Mouse (Mus musculus) heart, embryonic 15.5 days (tissue): Measurements from ENCODE around the gene Zfp39. TPM values are rescaled to one million over a fixed set of nuclear protein-coding genes. Genes with fewer than 3 reads are reported as not detected.
A peak's percentile ranks its signal among the peaks of the same experiment; 100 is the strongest.

Experiments used
- ATAC-seq: fragments of 200-750 bp; cut with Nextera tagmentation; replicated peaks from 2 replicates; pipeline ENCODE4 v1.8.0; 2017; ENCODE audit warnings: low read depth, moderate TSS enrichment; ENCODE audit not compliant: insufficient number of reproducible peaks, insufficient read depth, low FRiP score
- H3K27ac ChIP-seq: fragments of 300-500 bp; sonication (generic); 2 replicates; pipeline ENCODE4 v1.5.1; 2015; ENCODE audit warnings: mild to moderate bottlenecking, inconsistent platforms
- H3K27me3 ChIP-seq: fragments of 300-500 bp; sonication (generic); 2 replicates; pipeline ENCODE4 v1.6.1; 2015; ENCODE audit warnings: inconsistent platforms
- H3K36me3 ChIP-seq: fragments of 300-500 bp; sonication (generic); 2 replicates; pipeline ENCODE4 v1.6.1; 2015; ENCODE audit warnings: mild to moderate bottlenecking, inconsistent platforms
- H3K4me1 ChIP-seq: fragments of 300-500 bp; sonication (generic); replicated peaks from 2 replicates; pipeline ENCODE4 v1.6.1; 2015; ENCODE audit warnings: inconsistent platforms
- H3K4me2 ChIP-seq: fragments of 300-500 bp; sonication (generic); 2 replicates; pipeline ENCODE4 v1.6.1; 2015; ENCODE audit warnings: inconsistent platforms, mild to moderate bottlenecking, moderate library complexity
- H3K4me3 ChIP-seq: fragments of 300-500 bp; sonication (generic); 2 replicates; pipeline ENCODE4 v1.5.1; 2015; ENCODE audit warnings: mild to moderate bottlenecking, inconsistent platforms
- H3K9ac ChIP-seq: fragments of 300-500 bp; sonication (generic); 2 replicates; pipeline ENCODE4 v1.6.1; 2015; ENCODE audit warnings: mild to moderate bottlenecking, inconsistent platforms
- H3K9me3 ChIP-seq: fragments of 300-500 bp; sonication (generic); replicated peaks from 2 replicates; pipeline ENCODE4 v1.6.1; 2016; ENCODE audit warnings: inconsistent platforms
- WGBS: fragments of 180-500 bp; shearing (Covaris S2); methylation state at CpG from one replicate; pipeline ENCODE4 v1.1.7; 2015; ENCODE audit warnings: mixed read lengths; 5-methylcytosine and 5-hydroxymethylcytosine counted together
- polyA plus RNA-seq: library from polyadenylated mRNA; unstranded; fragments of >200 nt; fragmentation: Nextera tagmentation; extraction: Ambion mirVana; gene quantifications from 2 replicates; pipeline ENCODE4 v1.2.1, GENCODE M21; 2015

The Zfp39 gene
- polyA plus RNA-seq, 1 experiment from 2014 or later: 3.1 TPM

GRCm38 (mm10) chr11:58938322-58939087 is 34.5 kb upstream of the Zfp39 start, which contains the start of gene Rnf187:
Gene Rnf187 (minus strand): TSS chr11:58938916.
- peak within 1 kb of the TSS; percentile 98 for H3K27ac ChIP-seq
- peaks cover 5% of the 10 kb centered on the region for H3K27me3 ChIP-seq
- no peaks in the 10 kb centered on the region for H3K9me3 ChIP-seq
- H3K4me2 ChIP-seq: peak within 1 kb of the TSS; percentile 95
- H3K36me3 ChIP-seq: peaks cover 27% of the 10 kb centered on the region
- WGBS: under 1% methylated on average over 94 of the region's 95 CpGs
- H3K4me1 ChIP-seq: peaks cover 25% of the 10 kb centered on the region
- peak within 1 kb of the TSS; percentile 90 for H3K4me3 ChIP-seq
- ATAC-seq: peak; percentile 97
- H3K9ac ChIP-seq: peak within 1 kb of the TSS; percentile 98

DNA sequence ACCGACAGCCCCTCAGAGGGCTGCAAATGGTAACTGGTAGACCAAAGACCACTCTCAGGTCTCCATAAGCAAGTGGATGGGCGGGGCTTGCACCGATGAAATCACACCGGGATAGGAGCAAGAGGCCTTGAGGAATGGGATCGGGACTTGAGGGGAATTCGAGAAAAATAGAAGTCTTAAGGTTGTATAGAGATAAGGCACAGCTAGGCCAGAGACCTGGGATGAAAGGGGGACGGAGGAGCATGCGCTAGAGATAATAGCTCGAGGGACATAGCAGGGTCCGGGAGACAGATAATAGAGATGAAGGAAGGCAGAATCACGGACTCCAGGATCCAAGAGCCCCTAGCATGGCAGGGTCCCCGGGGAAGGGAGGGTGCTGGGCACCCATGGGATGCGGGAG is 33.9 kb upstream of the Zfp39 start:
- H3K9ac ChIP-seq: peak overlapping the region; percentile 98
- WGBS: under 1% methylated on average over 13 of the region's 13 CpGs
- peak overlapping the region; percentile 98 for H3K27ac ChIP-seq
- no peak for ATAC-seq
- no peaks in the 10 kb centered on the region for H3K9me3 ChIP-seq
- peaks cover 25% of the 10 kb centered on the region for H3K4me1 ChIP-seq
- H3K4me3 ChIP-seq: peak overlapping the region; percentile 90
- peak overlapping the region; percentile 95 for H3K4me2 ChIP-seq
- peaks cover 4% of the 10 kb centered on the region; the same call in 1 of the 2 replicates for H3K27me3 ChIP-seq
- H3K36me3 ChIP-seq: peaks cover 33% of the 10 kb centered on the region

GRCm38 (mm10) chr11:58931576-58931975 is 27.6 kb upstream of the Zfp39 start:
- WGBS: 65% methylated on average over 4 of the region's 4 CpGs
- H3K9me3 ChIP-seq: no peaks in the 10 kb centered on the region
- ATAC-seq: no peak
- no peak overlapping the region for H3K4me3 ChIP-seq
- H3K4me1 ChIP-seq: peaks cover 14% of the 10 kb centered on the region
- H3K27me3 ChIP-seq: no peaks in the 10 kb centered on the region
- H3K27ac ChIP-seq: no peak overlapping the region
- H3K4me2 ChIP-seq: no peak overlapping the region
- peaks cover 50% of the 10 kb centered on the region for H3K36me3 ChIP-seq
- no peak overlapping the region for H3K9ac ChIP-seq

DNA sequence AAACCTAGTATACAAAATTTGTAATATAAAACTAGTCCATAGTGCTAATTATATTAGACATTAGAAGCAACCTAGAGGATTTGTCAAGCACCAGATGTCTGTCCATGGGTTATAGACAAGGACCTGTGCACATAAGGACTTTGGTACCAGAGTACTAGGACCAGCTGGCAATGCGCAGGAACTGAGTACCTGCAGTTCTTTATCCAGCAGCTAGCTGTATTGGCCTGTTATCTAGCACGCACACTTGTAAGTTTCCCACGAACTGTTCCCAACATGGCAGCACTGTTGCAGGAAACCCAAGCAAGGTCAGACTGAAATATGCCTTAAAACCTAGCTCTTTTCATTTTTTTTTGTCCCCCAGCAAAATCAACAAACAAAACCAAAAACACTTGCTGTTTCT is 26.2 kb upstream of the Zfp39 start:
- 84% methylated on average over 3 of the region's 3 CpGs for WGBS
- H3K27ac ChIP-seq: no peak overlapping the region
- no peak overlapping the region for H3K9ac ChIP-seq
- peaks cover 8% of the 10 kb centered on the region for H3K4me1 ChIP-seq
- H3K36me3 ChIP-seq: peaks cover 42% of the 10 kb centered on the region
- H3K4me2 ChIP-seq: no peak overlapping the region
- ATAC-seq: no peak
- no peaks in the 10 kb centered on the region for H3K9me3 ChIP-seq
- no peaks in the 10 kb centered on the region for H3K27me3 ChIP-seq
- H3K4me3 ChIP-seq: no peak overlapping the region

DNA sequence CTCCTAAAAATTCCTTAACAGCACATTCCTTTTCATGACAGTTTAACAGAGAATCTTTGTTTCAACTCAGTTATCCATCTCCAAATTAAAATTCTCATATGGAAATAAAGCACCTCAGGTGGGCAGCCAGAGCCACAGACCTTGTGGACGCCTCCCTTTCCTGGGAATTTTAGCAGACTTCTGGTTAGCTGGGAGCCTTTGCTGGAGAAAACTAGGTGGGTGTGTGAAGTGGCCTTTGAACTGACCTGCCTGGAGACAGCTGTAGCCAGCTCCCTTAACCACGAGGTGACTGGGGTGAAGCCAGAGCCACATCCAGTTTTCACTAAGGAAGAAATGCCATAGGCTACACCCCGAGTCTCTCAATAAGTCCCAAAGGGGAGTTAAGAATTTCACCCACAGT is 25.6 kb upstream of the Zfp39 start:
- Histone ChIP-seq H3K4me3 (no peak overlapping the region), H3K9me3 (no peaks in the 10 kb centered on the region), H3K27me3 (no peaks in the 10 kb centered on the region), H3K4me2 (no peak overlapping the region), H3K9ac (no peak overlapping the region), H3K27ac (no peak overlapping the region), H3K36me3 (peaks cover 38% of the 10 kb centered on the region), H3K4me1 (peaks cover 8% of the 10 kb centered on the region)
- ATAC-seq: no peak
- WGBS: 49% methylated on average over 3 of the region's 3 CpGs

DNA sequence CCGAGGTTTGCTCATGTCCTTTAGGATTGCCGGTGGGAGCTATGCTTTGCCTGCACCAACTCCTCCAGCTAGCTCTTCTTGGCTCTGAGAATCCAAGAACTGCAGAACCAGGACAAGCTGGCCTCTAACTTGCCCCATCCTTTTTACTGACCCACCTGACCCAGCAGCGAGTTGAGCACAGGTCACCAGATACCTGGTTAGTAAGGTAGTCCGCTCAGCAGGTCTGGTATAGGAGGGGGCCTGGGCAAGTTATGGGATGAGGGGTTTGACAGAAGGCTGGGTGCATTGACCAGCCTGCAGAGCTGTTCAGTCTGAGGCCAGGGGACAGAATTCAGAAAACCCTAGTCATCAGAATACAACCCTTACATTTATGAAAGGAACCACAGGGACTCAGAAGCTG is 25.0 kb upstream of the Zfp39 start:
- no peak for ATAC-seq
- no peak overlapping the region for H3K27ac ChIP-seq
- H3K36me3 ChIP-seq: peaks cover 33% of the 10 kb centered on the region
- 66% methylated on average over 4 of the region's 4 CpGs for WGBS
- no peak overlapping the region for H3K4me3 ChIP-seq
- H3K4me2 ChIP-seq: no peak overlapping the region
- H3K9ac ChIP-seq: no peak overlapping the region
- H3K9me3 ChIP-seq: no peaks in the 10 kb centered on the region
- H3K27me3 ChIP-seq: no peaks in the 10 kb centered on the region
- H3K4me1 ChIP-seq: peaks cover 8% of the 10 kb centered on the region

DNA sequence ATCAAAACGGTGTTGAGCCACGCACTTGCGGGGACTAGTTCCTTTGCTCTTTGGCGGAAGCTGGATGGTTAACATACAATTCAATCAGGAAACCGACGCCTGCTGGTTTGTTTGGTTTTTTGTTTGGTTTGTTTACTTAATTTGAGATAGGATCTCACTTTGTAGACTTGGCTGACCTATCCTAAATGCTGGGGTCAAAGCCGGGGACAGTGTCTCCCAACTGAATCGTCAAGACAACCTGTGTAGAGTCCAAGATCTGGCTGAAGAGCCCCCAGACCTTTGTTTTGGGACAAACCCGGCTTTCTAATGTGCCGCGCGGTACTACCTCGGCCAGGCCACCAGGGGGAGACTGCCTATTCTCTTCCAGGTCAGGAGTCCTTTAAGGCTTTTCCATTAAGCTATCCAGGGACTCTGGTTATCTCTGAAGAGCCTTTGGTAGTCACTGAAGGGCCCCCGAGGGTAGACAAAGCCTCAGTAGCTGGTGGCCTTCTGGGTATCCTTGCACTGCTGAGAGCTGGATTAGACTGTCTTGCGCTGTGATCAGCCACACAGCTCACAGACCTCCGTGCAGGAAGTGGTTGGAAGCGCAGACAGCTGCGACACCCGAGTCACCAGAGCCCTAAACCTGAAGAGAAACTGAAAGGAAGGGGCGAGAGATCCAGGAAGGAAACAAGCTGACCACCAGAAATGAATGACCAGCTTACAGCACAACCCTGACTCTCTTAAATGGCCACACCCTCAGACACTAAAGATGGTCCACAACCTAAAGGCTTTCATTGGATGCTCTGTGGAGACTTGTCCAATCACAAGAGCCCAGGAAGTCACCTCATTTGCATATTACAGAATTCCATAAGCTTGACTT is 24.0 kb upstream of the Zfp39 start:
- ATAC-seq: no peak; the same call in 1 of the 2 replicates
- H3K4me1 ChIP-seq: peaks cover 8% of the 10 kb centered on the region
- no peaks in the 10 kb centered on the region for H3K27me3 ChIP-seq
- H3K4me2 ChIP-seq: peak overlapping the region; percentile 61
- peak overlapping the region; percentile 38; the same call in 1 of the 2 replicates for H3K9ac ChIP-seq
- H3K4me3 ChIP-seq: peak overlapping the region; percentile 42
- H3K9me3 ChIP-seq: no peaks in the 10 kb centered on the region
- WGBS: 26% methylated on average over 20 of the region's 20 CpGs
- H3K27ac ChIP-seq: peak overlapping the region; percentile 74
- H3K36me3 ChIP-seq: peaks cover 22% of the 10 kb centered on the region

DNA sequence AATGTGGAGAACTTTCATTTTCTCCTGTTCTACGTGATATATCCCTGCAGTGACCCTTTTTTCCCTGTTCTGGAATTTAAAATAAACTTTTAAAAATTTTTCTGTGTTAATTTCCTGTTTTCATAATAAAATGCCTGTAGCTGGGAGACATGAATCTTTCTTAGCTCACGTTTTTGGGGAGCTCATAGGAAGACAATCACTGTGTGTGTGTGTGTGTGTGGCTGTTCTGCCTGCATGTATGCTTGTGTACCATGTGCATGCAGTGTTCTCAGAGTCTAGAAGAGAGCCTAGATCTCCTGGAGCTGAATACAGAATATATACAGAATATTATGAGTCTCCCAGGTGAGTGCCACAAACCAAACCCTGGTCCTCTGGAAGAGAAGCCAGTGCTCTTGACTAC is 23.0 kb upstream of the Zfp39 start:
- peaks cover 8% of the 10 kb centered on the region for H3K4me1 ChIP-seq
- no peak overlapping the region for H3K27ac ChIP-seq
- H3K9me3 ChIP-seq: no peaks in the 10 kb centered on the region
- H3K9ac ChIP-seq: no peak overlapping the region
- H3K4me2 ChIP-seq: no peak overlapping the region
- H3K27me3 ChIP-seq: no peaks in the 10 kb centered on the region
- ATAC-seq: no peak
- WGBS: 67% methylated on average over 2 of the region's 2 CpGs
- H3K4me3 ChIP-seq: no peak overlapping the region
- H3K36me3 ChIP-seq: peaks cover 13% of the 10 kb centered on the region

DNA sequence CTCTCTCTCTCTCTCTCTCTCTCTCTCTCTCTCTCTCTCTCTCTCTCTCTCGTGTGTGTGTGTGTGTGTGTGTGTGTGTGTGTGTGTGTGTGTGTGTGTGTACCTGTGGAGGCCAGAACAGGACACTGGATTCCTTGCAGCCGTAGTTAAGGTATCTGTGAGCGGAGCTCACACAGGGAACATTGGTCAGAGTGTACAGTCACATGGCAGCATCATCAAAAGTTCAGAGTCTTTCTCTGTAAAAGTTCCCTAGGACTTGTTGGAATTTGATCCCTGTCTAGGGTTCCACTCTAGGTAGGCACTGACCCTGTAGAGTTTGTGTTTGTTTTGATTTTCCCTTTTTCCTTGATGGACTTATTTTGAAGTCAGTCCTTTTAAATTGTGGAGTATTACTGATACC is 22.6 kb upstream of the Zfp39 start:
- H3K4me1 ChIP-seq: peaks cover 8% of the 10 kb centered on the region
- WGBS: 86% methylated on average over 2 of the region's 3 CpGs
- ATAC-seq: no peak

GRCm38 (mm10) chr11:58922420-58922819 is 18.4 kb upstream of the Zfp39 start:
- Histone ChIP-seq H3K9me3 (no peaks in the 10 kb centered on the region), H3K4me2 (no peak overlapping the region), H3K4me1 (no peaks in the 10 kb centered on the region), H3K27ac (no peak overlapping the region), H3K36me3 (no peaks in the 10 kb centered on the region), H3K4me3 (no peak overlapping the region), H3K9ac (no peak overlapping the region), H3K27me3 (no peaks in the 10 kb centered on the region)
- ATAC-seq: no peak
- WGBS: 79% methylated on average over 9 of the region's 9 CpGs

More for the DNA sequence above, 22.6 kb upstream of the Zfp39 start:
- no peak overlapping the region for H3K4me3 ChIP-seq
- no peaks in the 10 kb centered on the region for H3K9me3 ChIP-seq
- no peaks in the 10 kb centered on the region for H3K27me3 ChIP-seq
- H3K4me2 ChIP-seq: no peak overlapping the region
- H3K36me3 ChIP-seq: peaks cover 9% of the 10 kb centered on the region; the same call in 1 of the 2 replicates
- H3K27ac ChIP-seq: no peak overlapping the region
- H3K9ac ChIP-seq: no peak overlapping the region

- H3K9ac ChIP-seq: no peak overlapping the region
- 65% methylated on average over 5 of the region's 5 CpGs for WGBS
- H3K4me3 ChIP-seq: no peak overlapping the region
- H3K4me2 ChIP-seq: no peak overlapping the region
- H3K9me3 ChIP-seq: no peaks in the 10 kb centered on the region
- H3K27me3 ChIP-seq: 0 out of 2 replicates have a peak, but pooled peaks cover 6% of the 10 kb centered on the region
- H3K36me3 ChIP-seq: no peaks in the 10 kb centered on the region
- H3K27ac ChIP-seq: no peak overlapping the region
- H3K4me1 ChIP-seq: peaks cover 6% of the 10 kb centered on the region
- no peak for ATAC-seq
Measured at GRCm38 (mm10) chr11:58918759-58919158, 14.7 kb upstream of the Zfp39 start.
